Mouse (Mus musculus) ES-CJ7 (cell line): ENCODE results near the gene Arih2.

Experiments used
- DNase-seq: peaks from one replicate; pipeline ENCODE4 v3.0.0; 2011; ENCODE audit warnings: low read depth, low spot score

Gene Arih2

GRCm38 (mm10) chr9:108648611-108649560 is at the start of gene Arih2:
Gene Arih2, minus strand, starts transcription at chr9:108649386.
- DNase-seq, result peak; percentile 90

GRCm38 (mm10) chr9:108694533-108694932 is 45.3 kb upstream of the Arih2 start:
- no peak for DNase-seq

- DNase-seq, result no peak
These were observed 44.8 kb upstream of the Arih2 start for GRCm38 (mm10) chr9:108693946-108694345.

GRCm38 (mm10) chr9:108692226-108693041 is 43.2 kb upstream of the Arih2 start:
- peak; percentile 69 for DNase-seq

- DNase-seq, result peak; percentile 78
These were observed 42.6 kb upstream of the Arih2 start for GRCm38 (mm10) chr9:108691846-108692225.

GRCm38 (mm10) chr9:108691371-108691770 is 42.2 kb upstream of the Arih2 start:
- DNase-seq, result no peak

- DNase-seq, result no peak
These were observed 41.7 kb upstream of the Arih2 start for GRCm38 (mm10) chr9:108690914-108691313.

GRCm38 (mm10) chr9:108689993-108690392 is 40.8 kb upstream of the Arih2 start:
- no peak for DNase-seq

- DNase-seq, result peak; percentile 50
These were observed 39.9 kb upstream of the Arih2 start, which contains the start of gene Prkar2a for GRCm38 (mm10) chr9:108689106-108689505. Gene Prkar2a, plus strand, starts transcription at chr9:108689314.

GRCm38 (mm10) chr9:108688451-108688850 is 39.3 kb upstream of the Arih2 start:
- no peak for DNase-seq

GRCm38 (mm10) chr9:108687686-108688085 is 38.5 kb upstream of the Arih2 start:
- DNase-seq, result no peak

GRCm38 (mm10) chr9:108687181-108687580 is 38.0 kb upstream of the Arih2 start:
- no peak for DNase-seq

GRCm38 (mm10) chr9:108686475-108686887 is 37.3 kb upstream of the Arih2 start:
- DNase-seq, result no peak

- DNase-seq, result no peak
These were observed 30.8 kb upstream of the Arih2 start for GRCm38 (mm10) chr9:108680026-108680425.

GRCm38 (mm10) chr9:108673151-108673550 is 24.0 kb upstream of the Arih2 start:
- DNase-seq, result peak; percentile 85

- peak; percentile 82 for DNase-seq
These were observed 20.7 kb upstream of the Arih2 start for GRCm38 (mm10) chr9:108669875-108670274.

- no peak for DNase-seq
These were observed 13.5 kb upstream of the Arih2 start for GRCm38 (mm10) chr9:108662660-108663059.

- DNase-seq, result peak; percentile 95
These were observed 12.8 kb upstream of the Arih2 start, which contains the start of gene Slc25a20 for GRCm38 (mm10) chr9:108661677-108662612. Gene Slc25a20, plus strand, starts transcription at chr9:108662088.

- DNase-seq, result peak; percentile 43
These were observed 6.7 kb upstream of the Arih2 start for GRCm38 (mm10) chr9:108655865-108656264.

- peak; percentile 74 for DNase-seq
These were observed 5.6 kb upstream of the Arih2 start for GRCm38 (mm10) chr9:108654566-108655464.
